18 mouse cellular contexts compared by ENCODE assay signal in the genomic region with DNA sequence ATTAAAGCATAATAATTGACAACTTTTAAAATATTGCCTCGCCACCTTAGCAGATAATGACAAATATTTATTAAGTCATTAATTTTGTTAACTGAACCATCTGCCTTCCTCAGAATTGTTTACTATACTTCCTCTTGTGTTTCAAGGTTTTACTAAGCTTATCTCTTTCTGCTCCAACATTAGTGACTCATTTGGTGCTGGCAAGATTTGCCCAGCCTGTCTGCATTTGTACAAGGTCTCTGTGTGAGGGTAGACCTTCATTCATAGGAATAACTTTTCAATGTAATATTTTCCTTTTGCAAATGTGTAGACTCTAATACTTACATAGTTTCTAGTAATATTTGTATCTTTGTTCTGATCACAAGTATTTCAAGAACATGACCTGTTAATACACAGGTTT.
DNase-seq lines count a peak whose midpoint lies in the region; TF ChIP-seq lines count a peak whose summit lies in the region.
"Had no signal": no experiment of that assay in that cellular context is flagged by ENCODE, and none has a peak within 500 bp of the region (broad histone marks: within the 10 kb centered on the region; RNA-seq: fewer than 3 reads in every experiment).

No protein-coding gene starts in this region.

- H3K4me3 ChIP-seq in MEL (ENCODE audit: control insufficient read depth in 1 of 2, insufficient read depth in 1 of 2, low read depth in 2 of 2, low read length in 2 of 2) = no peak overlapping the region
- H3K4me3 ChIP-seq: embryonic facial prominence, embryonic 13.5 days; forebrain, embryonic 12.5 days; heart, embryonic 12.5 days; hindbrain, embryonic 10.5 days; intestine, embryonic 15.5 days had no signal

- peak; percentile 48 to 85; a peak in 3 of 4 replicates for TF ChIP-seq EP300 in MEL (IDR thresholded peaks at IDR 0.05; ENCODE audit: low read depth in 1 of 2, low read length in 2 of 2)

- no peak overlapping the region for H3K9ac ChIP-seq in MEL (ENCODE audit: control insufficient read depth, low read depth, low read length, poor library complexity, severe bottlenecking)
- H3K9ac ChIP-seq: embryonic facial prominence, embryonic 13.5 days; forebrain, embryonic 12.5 days; heart, embryonic 12.5 days; hindbrain, embryonic 14.5 days; intestine, embryonic 15.5 days had no signal

- TF ChIP-seq POLR2A in MEL (IDR thresholded peaks at IDR 0.05; ENCODE audit: control insufficient read depth in 1 of 2, insufficient read depth in 1 of 2, low read depth in 1 of 2, low read length in 2 of 2, poor library complexity in 1 of 2) = no peak

- no peak for TF ChIP-seq RAD21 in MEL (IDR thresholded peaks at IDR 0.05; ENCODE audit: low read depth, low read length)

- peaks cover 1 to 5% of the 10 kb centered on the region in 2 experiments; a peak in 3 of 4 replicates for H3K4me1 ChIP-seq in MEL (ENCODE audit: control insufficient read depth in 1 of 2, insufficient read depth in 2 of 2, low read length in 2 of 2)
- H3K4me1 ChIP-seq: embryonic facial prominence, embryonic 13.5 days; forebrain, embryonic 12.5 days; heart, embryonic 12.5 days; hindbrain, embryonic 10.5 days; intestine, embryonic 15.5 days had no signal

- H3K27me3 ChIP-seq in MEL (ENCODE audit: control insufficient read depth in 1 of 2, insufficient read depth in 2 of 2, low read length in 2 of 2) = no peaks in the 10 kb centered on the region
- H3K27me3 ChIP-seq: embryonic facial prominence, embryonic 13.5 days; forebrain, embryonic 12.5 days; heart, embryonic 12.5 days; intestine, embryonic 15.5 days had no signal

- H3K9me3 ChIP-seq in MEL (replicated peaks; ENCODE audit: insufficient read depth, low read length) = no peaks in the 10 kb centered on the region
- H3K9me3 ChIP-seq: embryonic facial prominence, embryonic 13.5 days; forebrain, embryonic 12.5 days; heart, embryonic 12.5 days; hindbrain, embryonic 10.5 days; intestine, embryonic 15.5 days had no signal

- no peaks in the 10 kb centered on the region for H3K79me2 ChIP-seq in MEL (ENCODE audit: control insufficient read depth, insufficient read depth, low read length, poor library complexity)

- DNase-seq in adrenal gland, adult (ENCODE audit: inconsistent age in 2 of 2, low spot score in 1 of 2) = peak; percentile 60 to 79
- DNase-seq in adrenal gland, adult 18-20 months (ENCODE audit: low spot score in 2 of 2) = no peak
- DNase-seq in MEL (ENCODE audit: low read depth, low spot score) = peak; percentile 75
- peak; percentile 33 for DNase-seq in adrenal gland, postnatal 10 days
- DNase-seq in thymus, adult 18-20 months = no peak
- DNase-seq in yolk sac, embryonic 10.5 days (ENCODE audit: low spot score) = no peak
- no peak for DNase-seq in kidney, postnatal 14 days
- DNase-seq: cerebellum, adult 11-12 months; cerebellum, adult 9-10 months; cerebellum, postnatal 25 days; gastrocnemius, postnatal 14 days; kidney, adult 18-20 months had no signal

- H3K36me3 ChIP-seq in MEL (ENCODE audit: control insufficient read depth in 1 of 2, insufficient read depth in 2 of 2, low read length in 2 of 2) = peaks cover 2 to 9% of the 10 kb centered on the region in 2 experiments; a peak in 3 of 4 replicates
- H3K36me3 ChIP-seq: forebrain, embryonic 12.5 days; intestine, embryonic 15.5 days had no signal

- no peak overlapping the region for H3K27ac ChIP-seq in MEL (ENCODE audit: control insufficient read depth, low read depth, low read length)
- H3K27ac ChIP-seq: embryonic facial prominence, embryonic 13.5 days; forebrain, embryonic 12.5 days; hindbrain, embryonic 10.5 days; hindbrain, embryonic 14.5 days; intestine, embryonic 15.5 days had no signal

- TF ChIP-seq CTCF in MEL (IDR thresholded peaks at IDR 0.05 in 2 of 3, conservative IDR thresholded peaks at IDR 0.05 in 1 of 3; ENCODE audit: control insufficient read depth in 1 of 3, insufficient read depth in 1 of 3, low read depth in 2 of 3, low read length in 3 of 3, poor library complexity in 1 of 3, severe bottlenecking in 1 of 3) = no peak

TF ChIP-seq in MEL, 35 proteins besides CTCF, POLR2A, EP300 and RAD21:
- peak; percentile 51; the same call in 1 of the 2 replicates for TF ChIP-seq ETS1 (IDR thresholded peaks at IDR 0.05; ENCODE audit: low read depth, low read length)
- TF ChIP-seq NELFE (IDR thresholded peaks at IDR 0.05; ENCODE audit: low read depth, low read length) = no peak
- peak; percentile 81 for TF ChIP-seq GATA1 (IDR thresholded peaks at IDR 0.05; ENCODE audit: low read depth, low read length)
- no peak for TF ChIP-seq ZC3H11A (IDR thresholded peaks at IDR 0.05; ENCODE audit: low read depth, low read length)
- TF ChIP-seq KAT2A (conservative IDR thresholded peaks at IDR 0.05; ENCODE audit: low read depth, low read length) = no peak
- TF ChIP-seq ZKSCAN1 (IDR thresholded peaks at IDR 0.05; ENCODE audit: low read depth, low read length) = no peak
- TF ChIP-seq TBP (IDR thresholded peaks at IDR 0.05; ENCODE audit: low read depth, low read length) = no peak
- TF ChIP-seq MYC (IDR thresholded peaks at IDR 0.05; ENCODE audit: low read depth, low read length) = peak; percentile 29; the same call in 1 of the 2 replicates
- TF ChIP-seq MEF2A (IDR thresholded peaks at IDR 0.05; ENCODE audit: extremely low read depth, insufficient replicate concordance, low read depth, low read length, poor library complexity, severe bottlenecking) = no peak
- no peak for TF ChIP-seq SMC3 (IDR thresholded peaks at IDR 0.05; ENCODE audit: low read depth, low read length)
- TF ChIP-seq UBTF (IDR thresholded peaks at IDR 0.05; ENCODE audit: borderline replicate concordance, insufficient read depth, low read depth, low read length) = no peak
- peak; percentile 84; the same call in 1 of the 2 replicates for TF ChIP-seq JUND (IDR thresholded peaks at IDR 0.05; ENCODE audit: low read depth, low read length)
- peak; percentile 40; the same call in 1 of the 2 replicates for TF ChIP-seq SIN3A (IDR thresholded peaks at IDR 0.05; ENCODE audit: low read length)
- TF ChIP-seq GABPA (IDR thresholded peaks at IDR 0.05; ENCODE audit: low read depth, low read length) = no peak
- TF ChIP-seq MXI1 (IDR thresholded peaks at IDR 0.05; ENCODE audit: low read depth, low read length) = no peak

Comparison
In these comparisons a context has a peak if more than half of its experiments do, and no peak if none do; other contexts are left out.
1. DNase-seq: peak in adrenal gland, adult (2 of 2), MEL (single experiment) and adrenal gland, postnatal 10 days (single experiment); none in adrenal gland, adult 18-20 months (0 of 2), thymus, adult 18-20 months (0 of 2), yolk sac, embryonic 10.5 days (single experiment) and kidney, postnatal 14 days (single experiment).